Mouse (Mus musculus) thymus, adult 2 months (tissue): Measurements from ENCODE around the gene 4930442H23Rik.

Source experiments
- CTCF ChIP-seq: fragments of 200-500 bp; IDR thresholded peaks from 2 replicates; pipeline ENCODE4 v1.5.1; 2012; ENCODE audit warnings: mild to moderate bottlenecking, control low read depth, low read length, moderate library complexity, borderline replicate concordance; ENCODE audit not compliant: control insufficient read depth, poor library complexity, insufficient read depth; ENCODE audit errors: extremely low read depth
- POLR2A ChIP-seq: fragments of 200-500 bp; IDR thresholded peaks from 2 replicates; pipeline ENCODE4 v1.6.1; 2012; ENCODE audit warnings: mild to moderate bottlenecking, low read length, control low read depth, moderate library complexity; ENCODE audit not compliant: control insufficient read depth, poor library complexity, insufficient read depth; ENCODE audit errors: extremely low read depth

- no peak for TF ChIP-seq CTCF
- TF ChIP-seq POLR2A, result peak; percentile 61; the same call in 1 of the 2 replicates
Observed at GRCm38 (mm10) chr10:81137252-81138130, 46.2 kb downstream of the 4930442H23Rik start.
